Comparison of ENCODE assay signal across 16 mouse cellular contexts in genomic region chr2:52563277-52563676, GRCm38 (mm10).
"Had no signal": no experiment of that assay in that cellular context is flagged by ENCODE, and none has a peak within 500 bp of the region (broad histone marks: within the 10 kb centered on the region; RNA-seq: fewer than 3 reads in every experiment).

No protein-coding gene starts in this region.

- DNase-seq: lung, postnatal 14 days; lung, postnatal 36 days; right cerebral cortex, postnatal 14 days; thymus, adult 2 months; thymus, postnatal 25 days; thymus, postnatal 4 days had no signal

- H3K4me2 ChIP-seq: lung, embryonic 15.5 days; midbrain, embryonic 11.5 days; midbrain, embryonic 13.5 days; midbrain, embryonic 15.5 days; neural tube, embryonic 12.5 days; stomach, embryonic 15.5 days had no signal

- H3K9me3 ChIP-seq: lung, embryonic 15.5 days; midbrain, embryonic 13.5 days; midbrain, embryonic 15.5 days; neural tube, embryonic 12.5 days; stomach, embryonic 15.5 days had no signal

- H3K4me3 ChIP-seq: lung, embryonic 15.5 days; megakaryocyte, embryonic 14.5 days; midbrain, embryonic 13.5 days; midbrain, embryonic 15.5 days; neural tube, embryonic 12.5 days; stomach, embryonic 15.5 days had no signal

- H3K27me3 ChIP-seq: lung, embryonic 15.5 days; midbrain, embryonic 13.5 days; midbrain, embryonic 15.5 days; neural tube, embryonic 12.5 days; stomach, embryonic 15.5 days had no signal

- H3K4me1 ChIP-seq: lung, embryonic 15.5 days; megakaryocyte, embryonic 14.5 days; stomach, embryonic 15.5 days had no signal

- H3K36me3 ChIP-seq: lung, embryonic 15.5 days; midbrain, embryonic 13.5 days; midbrain, embryonic 15.5 days; neural tube, embryonic 12.5 days; stomach, embryonic 15.5 days had no signal

- ATAC-seq: lung, postnatal 0 days; midbrain, embryonic 13.5 days; midbrain, embryonic 15.5 days had no signal

- H3K9ac ChIP-seq: lung, embryonic 15.5 days; midbrain, embryonic 13.5 days; midbrain, embryonic 15.5 days; neural tube, embryonic 12.5 days; stomach, embryonic 15.5 days had no signal

- H3K27ac ChIP-seq: lung, embryonic 15.5 days; macrophage; midbrain, embryonic 13.5 days; midbrain, embryonic 15.5 days; neural tube, embryonic 12.5 days; stomach, embryonic 15.5 days; stomach, postnatal 0 days had no signal
